Mouse (Mus musculus): ENCODE results near the gene Chst11.

DNA sequence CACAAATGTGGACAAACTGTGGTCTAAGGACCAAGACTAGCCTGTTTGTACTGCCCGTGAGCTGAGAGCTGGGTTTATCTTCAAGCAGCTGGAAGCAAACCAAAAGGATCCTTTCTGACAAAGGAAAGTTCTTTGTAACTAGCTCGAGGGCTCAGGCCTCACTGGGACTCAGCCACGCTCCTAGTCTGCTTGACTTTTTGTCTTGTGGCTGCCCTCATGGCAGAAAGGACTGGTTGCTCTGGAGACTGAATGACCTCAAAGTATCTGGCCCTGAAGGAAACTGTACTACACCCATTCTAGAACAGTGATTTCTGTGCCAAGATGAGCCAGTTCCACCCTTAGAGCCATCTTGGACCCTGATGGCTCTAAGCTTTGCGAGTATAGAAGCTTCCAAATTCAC, 46.3 kb downstream of the Chst11 start:
- TF ChIP-seq CTCF (IDR thresholded peaks at IDR 0.05; ENCODE audit: insufficient read depth, low read depth, low read length): no peak
- no peak for TF ChIP-seq POLR2A (IDR thresholded peaks at IDR 0.05; ENCODE audit: insufficient read depth, low read depth, low read length)
